Mouse (Mus musculus) neural tube, embryonic 12.5 days (tissue): ENCODE data around the gene Cox6b1. TPM values are rescaled to one million over a fixed set of nuclear protein-coding genes. Genes with fewer than 3 reads are reported as not detected.

Source experiments
- ATAC-seq: fragments of 200-750 bp; cut with Nextera tagmentation; 2 replicates; pipeline ENCODE4 v1.8.0; 2017; ENCODE audit warnings: low read depth, mild to moderate bottlenecking, moderate TSS enrichment, moderate library complexity; ENCODE audit not compliant: low FRiP score
- H3K27ac ChIP-seq: fragments of 300-500 bp; sonication (generic); 2 replicates; pipeline ENCODE4 v1.5.1; 2016
- H3K27me3 ChIP-seq: fragments of 300-500 bp; sonication (generic); replicated peaks from 2 replicates; pipeline ENCODE4 v1.6.1; 2016; ENCODE audit warnings: mild to moderate bottlenecking
- H3K36me3 ChIP-seq: fragments of 300-500 bp; sonication (generic); 2 replicates; pipeline ENCODE4 v1.6.1; 2016; ENCODE audit warnings: mild to moderate bottlenecking
- H3K4me1 ChIP-seq: fragments of 300-500 bp; sonication (generic); 2 replicates; pipeline ENCODE4 v1.6.1; 2016
- H3K4me2 ChIP-seq: fragments of 300-500 bp; sonication (generic); replicated peaks from 2 replicates; pipeline ENCODE4 v1.6.1; 2016; ENCODE audit warnings: mild to moderate bottlenecking
- H3K4me3 ChIP-seq: fragments of 300-500 bp; sonication (generic); 2 replicates; pipeline ENCODE4 v1.5.1; 2016
- H3K9ac ChIP-seq: fragments of 300-500 bp; sonication (generic); 2 replicates; pipeline ENCODE4 v1.6.1; 2016; ENCODE audit warnings: mild to moderate bottlenecking
- H3K9me3 ChIP-seq: fragments of 300-500 bp; sonication (generic); 2 replicates; pipeline ENCODE4 v1.6.1; 2016; ENCODE audit warnings: mild to moderate bottlenecking
- WGBS: fragments of 180-500 bp; shearing (Covaris S2); methylation state at CpG from one replicate; pipeline ENCODE4 v1.1.7; 2016; 5-methylcytosine and 5-hydroxymethylcytosine counted together
- polyA plus RNA-seq: library from polyadenylated mRNA; unstranded; fragments of >200 nt; fragmentation: Nextera tagmentation; extraction: Ambion mirVana; gene quantifications from 2 replicates; pipeline ENCODE4 v1.2.1, GENCODE M21; 2016

Gene Cox6b1
- polyA plus RNA-seq, result 912 and 934 TPM in 2 replicates

- Histone ChIP-seq H3K27me3 (no peaks in the 10 kb centered on the region), H3K4me1 (peaks cover 11% of the 10 kb centered on the region), H3K36me3 (peaks cover 37% of the 10 kb centered on the region), H3K27ac (no peak within 1 kb of the TSS), H3K4me3 (peak within 1 kb of the TSS; percentile 82), H3K9ac (peak within 1 kb of the TSS; percentile 83), H3K9me3 (no peaks in the 10 kb centered on the region), H3K4me2 (peak within 1 kb of the TSS; percentile 91)
- WGBS, result 2% methylated on average over 44 of the region's 44 CpGs
- peak; percentile 86 for ATAC-seq
Observed at GRCm38 (mm10) chr7:30625530-30626384, at the start of gene Cox6b1. TSS of gene Cox6b1 (minus strand) at chr7:30626151.

GRCm38 (mm10) chr7:30671480-30671879 lies 45.5 kb upstream of the Cox6b1 start, which contains the start of gene Pmis2:
TSS of gene Pmis2 (minus strand) at chr7:30671605.
- Histone ChIP-seq H3K9me3 (no peaks in the 10 kb centered on the region), H3K4me3 (no peak within 1 kb of the TSS), H3K9ac (no peak within 1 kb of the TSS), H3K36me3 (no peaks in the 10 kb centered on the region), H3K4me1 (no peaks in the 10 kb centered on the region), H3K4me2 (no peak within 1 kb of the TSS), H3K27me3 (0 out of 2 replicates have a peak, but pooled peaks cover 2% of the 10 kb centered on the region), H3K27ac (no peak within 1 kb of the TSS)
- 74% methylated on average over 9 of the region's 9 CpGs for WGBS
- ATAC-seq, result no peak

GRCm38 (mm10) chr7:30669229-30669628 lies 43.3 kb upstream of the Cox6b1 start:
- no peak overlapping the region for H3K4me2 ChIP-seq
- 0 out of 2 replicates have a peak, but pooled peaks cover 2% of the 10 kb centered on the region for H3K27me3 ChIP-seq
- no peaks in the 10 kb centered on the region for H3K36me3 ChIP-seq
- H3K9me3 ChIP-seq, result no peaks in the 10 kb centered on the region
- no peak overlapping the region for H3K9ac ChIP-seq
- H3K4me1 ChIP-seq, result peaks cover 9% of the 10 kb centered on the region; the same call in 1 of the 2 replicates
- no peak for ATAC-seq
- no peak overlapping the region for H3K4me3 ChIP-seq
- H3K27ac ChIP-seq, result no peak overlapping the region
- 39% methylated on average over 3 of the region's 3 CpGs for WGBS

GRCm38 (mm10) chr7:30665321-30665720 lies 39.4 kb upstream of the Cox6b1 start:
- Histone ChIP-seq H3K9ac (peak overlapping the region; percentile 62), H3K4me3 (peak overlapping the region; percentile 59), H3K9me3 (no peaks in the 10 kb centered on the region), H3K27me3 (0 out of 2 replicates have a peak, but pooled peaks cover 2% of the 10 kb centered on the region), H3K27ac (no peak overlapping the region), H3K36me3 (peaks cover 18% of the 10 kb centered on the region), H3K4me1 (peaks cover 10% of the 10 kb centered on the region; the same call in 1 of the 2 replicates), H3K4me2 (peak overlapping the region; percentile 90)
- 8% methylated on average over 11 of the region's 11 CpGs for WGBS
- ATAC-seq, result peak; percentile 62

- WGBS, result 1% methylated on average over 34 of the region's 34 CpGs
- H3K4me3 ChIP-seq, result peak within 1 kb of the TSS; percentile 59
- peaks cover 23% of the 10 kb centered on the region for H3K36me3 ChIP-seq
- H3K27ac ChIP-seq, result no peak within 1 kb of the TSS
- peak within 1 kb of the TSS; percentile 62 for H3K9ac ChIP-seq
- H3K9me3 ChIP-seq, result no peaks in the 10 kb centered on the region
- H3K4me1 ChIP-seq, result peaks cover 10% of the 10 kb centered on the region; the same call in 1 of the 2 replicates
- H3K4me2 ChIP-seq, result peak within 1 kb of the TSS; percentile 90
- ATAC-seq, result peak; percentile 95
- 0 out of 2 replicates have a peak, but pooled peaks cover 2% of the 10 kb centered on the region for H3K27me3 ChIP-seq
Observed at GRCm38 (mm10) chr7:30664529-30665200, 38.7 kb upstream of the Cox6b1 start, which contains the start of gene Haus5. TSS of gene Haus5 (minus strand) at chr7:30664994.

- Histone ChIP-seq H3K27ac (peak within 1 kb of the TSS; percentile 16; the same call in 1 of the 2 replicates), H3K36me3 (peaks cover 57% of the 10 kb centered on the region)
- WGBS, result 2% methylated on average over 59 of the region's 59 CpGs
Observed at GRCm38 (mm10) chr7:30649591-30650540, 23.9 kb upstream of the Cox6b1 start, which contains the start of gene Rbm42. TSS of gene Rbm42 (minus strand) at chr7:30650317.

GRCm38 (mm10) chr7:30639083-30639482 lies 13.1 kb upstream of the Cox6b1 start:
- Histone ChIP-seq H3K4me2 (no peak overlapping the region), H3K9me3 (no peaks in the 10 kb centered on the region), H3K9ac (no peak overlapping the region), H3K4me1 (0 out of 2 replicates have a peak, but pooled peaks cover 5% of the 10 kb centered on the region), H3K27me3 (peaks cover 27% of the 10 kb centered on the region), H3K36me3 (peaks cover 45% of the 10 kb centered on the region), H3K27ac (no peak overlapping the region), H3K4me3 (no peak overlapping the region)
- ATAC-seq, result no peak
- 23% methylated on average over 4 of the region's 4 CpGs for WGBS

More at GRCm38 (mm10) chr7:30649591-30650540, 23.9 kb upstream of the Cox6b1 start, which contains the start of gene Rbm42:
- Histone ChIP-seq H3K9ac (peak within 1 kb of the TSS; percentile 91), H3K4me2 (peak within 1 kb of the TSS; percentile 98), H3K9me3 (no peaks in the 10 kb centered on the region), H3K27me3 (no peaks in the 10 kb centered on the region), H3K4me1 (peaks cover 13% of the 10 kb centered on the region), H3K4me3 (peak within 1 kb of the TSS; percentile 88)
- peak; percentile 99 for ATAC-seq

GRCm38 (mm10) chr7:30636395-30636794 lies 10.4 kb upstream of the Cox6b1 start:
- Histone ChIP-seq H3K9ac (no peak overlapping the region), H3K27me3 (peaks cover 52% of the 10 kb centered on the region), H3K27ac (no peak overlapping the region), H3K9me3 (no peaks in the 10 kb centered on the region), H3K4me1 (0 out of 2 replicates have a peak, but pooled peaks cover 5% of the 10 kb centered on the region), H3K4me3 (no peak overlapping the region), H3K4me2 (no peak overlapping the region), H3K36me3 (peaks cover 18% of the 10 kb centered on the region)
- ATAC-seq, result no peak
- WGBS, result 28% methylated on average over 11 of the region's 11 CpGs

GRCm38 (mm10) chr7:30635752-30636151 lies 9.8 kb upstream of the Cox6b1 start, which contains the start of gene Etv2:
TSS of gene Etv2 (minus strand) at chr7:30635852.
- peaks cover 57% of the 10 kb centered on the region for H3K27me3 ChIP-seq
- WGBS, result 4% methylated on average over 5 of the region's 5 CpGs

GRCm38 (mm10) chr7:30634621-30635020 lies 8.7 kb upstream of the Cox6b1 start:
- H3K27me3 ChIP-seq, result peaks cover 54% of the 10 kb centered on the region
- H3K9ac ChIP-seq, result no peak overlapping the region; the same call in 1 of the 2 replicates
- H3K9me3 ChIP-seq, result no peaks in the 10 kb centered on the region
- no peak overlapping the region for H3K27ac ChIP-seq
- H3K4me2 ChIP-seq, result peak overlapping the region; percentile 40
- ATAC-seq, result peak; percentile 41; the same call in 1 of the 2 replicates
- 0 out of 2 replicates have a peak, but pooled peaks cover 5% of the 10 kb centered on the region for H3K4me1 ChIP-seq
- 0 out of 2 replicates have a peak, but pooled peaks cover under 1% of the 10 kb centered on the region for H3K36me3 ChIP-seq
- H3K4me3 ChIP-seq, result peak overlapping the region; percentile 16; the same call in 1 of the 2 replicates
- WGBS, result under 1% methylated on average over 20 of the region's 20 CpGs

More at GRCm38 (mm10) chr7:30635752-30636151, 9.8 kb upstream of the Cox6b1 start, which contains the start of gene Etv2:
- no peak within 1 kb of the TSS for H3K27ac ChIP-seq
- H3K9ac ChIP-seq, result no peak within 1 kb of the TSS; the same call in 1 of the 2 replicates
- no peak for ATAC-seq
- H3K9me3 ChIP-seq, result no peaks in the 10 kb centered on the region
- peak within 1 kb of the TSS; percentile 16; the same call in 1 of the 2 replicates for H3K4me3 ChIP-seq
- H3K36me3 ChIP-seq, result peaks cover 11% of the 10 kb centered on the region
- H3K4me2 ChIP-seq, result peak within 1 kb of the TSS; percentile 40
- H3K4me1 ChIP-seq, result 0 out of 2 replicates have a peak, but pooled peaks cover 5% of the 10 kb centered on the region
